ENCODE assay signal across 9 mouse cellular contexts in genomic region chr1:46851586-46851985, GRCm38 (mm10). TPM values are rescaled to one million over a fixed set of nuclear protein-coding genes. Genes with fewer than 3 reads are reported as not detected.
A peak's percentile ranks its signal among the peaks of the same experiment; 100 is the strongest.
DNase-seq lines count a peak whose midpoint lies in the region; ATAC-seq and TF ChIP-seq lines count a peak whose summit lies in the region.
"Had no signal": no experiment of that assay in that cellular context is flagged by ENCODE, and none has a peak within 500 bp of the region (broad histone marks: within the 10 kb centered on the region; RNA-seq: fewer than 3 reads in every experiment).

No protein-coding gene starts in this region.

- peaks cover 32% of the 10 kb centered on the region for H3K4me1 ChIP-seq in embryonic facial prominence, embryonic 10.5 days
- H3K4me1 ChIP-seq in intestine, embryonic 15.5 days (replicated peaks), result 0 out of 2 replicates have a peak, but pooled peaks cover 3% of the 10 kb centered on the region
- peaks cover 36% of the 10 kb centered on the region for H3K4me1 ChIP-seq in neural tube, embryonic 13.5 days (replicated peaks)

- H3K4me3 ChIP-seq in left cerebral cortex, adult 2 months, result peak overlapping the region; percentile 76
- peak overlapping the region; percentile 94 for H3K4me3 ChIP-seq in embryonic facial prominence, embryonic 10.5 days
- no peak overlapping the region for H3K4me3 ChIP-seq in intestine, embryonic 15.5 days (replicated peaks)
- H3K4me3 ChIP-seq in neural tube, embryonic 13.5 days, result peak overlapping the region; percentile 89

- TF ChIP-seq CTCF in left cerebral cortex, adult 2 months (IDR thresholded peaks at IDR 0.05), result no peak

- H3K36me3 ChIP-seq in embryonic facial prominence, embryonic 10.5 days (replicated peaks), result no peaks in the 10 kb centered on the region
- no peaks in the 10 kb centered on the region for H3K36me3 ChIP-seq in intestine, embryonic 15.5 days
- H3K36me3 ChIP-seq in neural tube, embryonic 13.5 days, result no peaks in the 10 kb centered on the region

- intact Hi-C loops in left cerebral cortex, adult 2 months (cut with DNase I), result loop anchor here (5.0 kb wide), 5 partner anchors 251 to 406 kb away; no protein-coding TSS in a partner anchor

- WGBS in embryonic facial prominence, embryonic 10.5 days, result 68% methylated on average over 4 of the region's 4 CpGs
- 58% methylated on average over 4 of the region's 4 CpGs for WGBS in intestine, embryonic 15.5 days
- 68% methylated on average over 4 of the region's 4 CpGs for WGBS in neural tube, embryonic 13.5 days

- H3K9me3 ChIP-seq in embryonic facial prominence, embryonic 10.5 days, result no peaks in the 10 kb centered on the region
- H3K9me3 ChIP-seq in intestine, embryonic 15.5 days, result no peaks in the 10 kb centered on the region
- H3K9me3 ChIP-seq in neural tube, embryonic 13.5 days, result no peaks in the 10 kb centered on the region

- peak overlapping the region; percentile 99 for H3K27ac ChIP-seq in left cerebral cortex, adult 2 months
- H3K27ac ChIP-seq in embryonic facial prominence, embryonic 10.5 days (replicated peaks), result peak overlapping the region; percentile 100
- H3K27ac ChIP-seq in intestine, embryonic 15.5 days, result no peak overlapping the region
- H3K27ac ChIP-seq in neural tube, embryonic 13.5 days (replicated peaks), result peak overlapping the region; percentile 23; the same call in 1 of the 2 replicates

- no peak for ATAC-seq in intestine, embryonic 15.5 days
- no peak for ATAC-seq in neural tube, embryonic 13.5 days (ENCODE audit: low read depth)

- no peak for DNase-seq in left cerebral cortex, adult 2 months (ENCODE audit: extremely low spot score in 1 of 2, low spot score in 2 of 2)
- no peak for DNase-seq in left cerebral cortex, adult 9 months (ENCODE audit: low spot score in 2 of 2)
- DNase-seq in embryonic facial prominence, embryonic 10.5 days (ENCODE audit: low spot score), result no peak
- DNase-seq in adrenal gland, postnatal 4 days (ENCODE audit: low spot score in 2 of 2), result no peak
- no peak for DNase-seq in adrenal gland, postnatal 10 days
- DNase-seq in kidney, adult 8-10 months, result no peak
- DNase-seq: adrenal gland, adult 8-10 months had no signal

- H3K27me3 ChIP-seq in embryonic facial prominence, embryonic 10.5 days (replicated peaks; ENCODE audit: low read depth, poor library complexity, severe bottlenecking), result no peaks in the 10 kb centered on the region
- H3K27me3 ChIP-seq in intestine, embryonic 15.5 days (replicated peaks), result no peaks in the 10 kb centered on the region
- no peaks in the 10 kb centered on the region for H3K27me3 ChIP-seq in neural tube, embryonic 13.5 days

- no peak overlapping the region for H3K9ac ChIP-seq in intestine, embryonic 15.5 days
- H3K9ac ChIP-seq in neural tube, embryonic 13.5 days, result peak overlapping the region; percentile 49

- peak overlapping the region; percentile 55 for H3K4me2 ChIP-seq in intestine, embryonic 15.5 days (replicated peaks)
- H3K4me2 ChIP-seq in neural tube, embryonic 13.5 days, result peak overlapping the region; percentile 84

RNA-seq across cellular contexts. Expression of gene Slc39a10, which starts 41.1 kb away (rescaled TPM):
- total RNA-seq in left cerebral cortex, adult 2 months (2021), result 100 to 1,000 TPM; 199 to 232 TPM
- 66.4 and 71.0 TPM in 2 replicates for polyA plus RNA-seq in embryonic facial prominence, embryonic 10.5 days (2016; fragmentation: Nextera tagmentation; extraction: Ambion mirVana)
- polyA plus RNA-seq in intestine, embryonic 15.5 days (2015; fragmentation: Nextera tagmentation; extraction: Ambion mirVana), result 21.1 and 28.8 TPM in 2 replicates
- polyA plus RNA-seq in neural tube, embryonic 13.5 days (2015; fragmentation: Nextera tagmentation; extraction: Ambion mirVana), result 61.0 and 62.5 TPM in 2 replicates
- 10 to 100 TPM; 23.2 to 27.4 TPM for total RNA-seq in adrenal gland, postnatal 4 days (2021)
- total RNA-seq in adrenal gland, postnatal 10 days (2021), result 10 to 100 TPM; 16.7 to 19.4 TPM

Comparison
In these comparisons a context has a peak if more than half of its experiments do, and no peak if none do; other contexts are left out.
1. RNA of gene Slc39a10, which starts 41.1 kb away (total RNA-seq): 199 to 232 TPM in left cerebral cortex, adult 2 months; 23.2 to 27.4 TPM in adrenal gland, postnatal 4 days and 16.7 to 19.4 TPM in adrenal gland, postnatal 10 days; every median in the first group is over 4 times any median in the second.